Mouse (Mus musculus) MEL (cell line): Measurements from ENCODE around the gene Larp1b. TPM values are rescaled to one million over a fixed set of nuclear protein-coding genes. Genes with fewer than 3 reads are reported as not detected.
A peak's percentile ranks its signal among the peaks of the same experiment; 100 is the strongest.

Experiments used
- DNase-seq: peaks from one replicate; pipeline ENCODE4 v3.0.0; 2011; ENCODE audit warnings: low read depth, low spot score
- H3K27ac ChIP-seq: 2 replicates; pipeline ENCODE4 v1.5.1; 2012; ENCODE audit warnings: low read depth, mild to moderate bottlenecking, control low read depth, low read length, moderate library complexity; ENCODE audit not compliant: control insufficient read depth
- H3K27me3 ChIP-seq, 2 experiments: fragments of 150-350 bp in 1 of 2; sonication (generic) in 1 of 2; 2 replicates each; pipeline ENCODE4 v1.6.1; 2012; ENCODE audit warnings: low read length in 2 of 2, mild to moderate bottlenecking in 2 of 2, improper control_type of control experiment in 1 of 2, moderate library complexity in 1 of 2; ENCODE audit not compliant: insufficient read depth in 2 of 2, control insufficient read depth in 1 of 2
- H3K36me3 ChIP-seq, 2 experiments: 2 replicates each; pipeline ENCODE4 v1.6.1; 2012 to 2014; ENCODE audit warnings: low read length in 2 of 2, improper control_type of control experiment in 1 of 2, inconsistent platforms in 1 of 2, mild to moderate bottlenecking in 1 of 2; ENCODE audit not compliant: insufficient read depth in 2 of 2, control insufficient read depth in 1 of 2
- H3K4me1 ChIP-seq, 2 experiments: fragments of 150-350 bp in 1 of 2; sonication (generic) in 1 of 2; 2 replicates each; pipeline ENCODE4 v1.6.1; 2012; ENCODE audit warnings: low read length in 2 of 2, improper control_type of control experiment in 1 of 2, mild to moderate bottlenecking in 1 of 2; ENCODE audit not compliant: insufficient read depth in 2 of 2, control insufficient read depth in 1 of 2
- H3K4me3 ChIP-seq, 2 experiments: fragments of 150-350 bp in 1 of 2; sonication (generic) in 1 of 2; 2 replicates each; pipeline ENCODE4 v1.5.1; 2012; ENCODE audit warnings: low read depth in 2 of 2, low read length in 2 of 2, mild to moderate bottlenecking in 2 of 2, moderate library complexity in 2 of 2, control low read depth in 1 of 2, improper control_type of control experiment in 1 of 2; ENCODE audit not compliant: control insufficient read depth in 1 of 2, insufficient read depth in 1 of 2
- H3K79me2 ChIP-seq: 2 replicates; pipeline ENCODE4 v1.6.1; 2012; ENCODE audit warnings: mild to moderate bottlenecking, low read length, moderate library complexity; ENCODE audit not compliant: control insufficient read depth, poor library complexity, insufficient read depth
- H3K9ac ChIP-seq: 2 replicates; pipeline ENCODE4 v1.6.1; 2012; ENCODE audit warnings: low read depth, mild to moderate bottlenecking, control low read depth, low read length, moderate library complexity; ENCODE audit not compliant: control insufficient read depth, poor library complexity, severe bottlenecking
- H3K9me3 ChIP-seq: fragments of 150-350 bp; sonication (generic); replicated peaks from 2 replicates; pipeline ENCODE4 v1.6.1; 2012; ENCODE audit warnings: mild to moderate bottlenecking, low read length, improper control_type of control experiment, moderate library complexity; ENCODE audit not compliant: insufficient read depth
- CTCF ChIP-seq, 3 experiments: IDR thresholded peaks in 2 of 3; conservative IDR thresholded peaks in 1 of 3; 2 replicates each; pipeline ENCODE4 v1.5.1; 2011 to 2012; ENCODE audit warnings: low read length in 3 of 3, low read depth in 2 of 3, mild to moderate bottlenecking in 2 of 3, improper control_type of control experiment in 1 of 3, inconsistent platforms in 1 of 3, mixed read lengths in 1 of 3, moderate library complexity in 1 of 3; ENCODE audit not compliant: control insufficient read depth in 1 of 3, insufficient read depth in 1 of 3, poor library complexity in 1 of 3, severe bottlenecking in 1 of 3
- E2F4 ChIP-seq: IDR thresholded peaks from 2 replicates; pipeline ENCODE4 v1.6.1; 2011; ENCODE audit warnings: low read depth, low read length, improper control_type of control experiment, borderline replicate concordance
- EP300 ChIP-seq, 2 experiments: IDR thresholded peaks; 2 replicates each; pipeline ENCODE4 v1.6.1; 2011; ENCODE audit warnings: improper control_type of control experiment in 2 of 2, low read length in 2 of 2, low read depth in 1 of 2, mild to moderate bottlenecking in 1 of 2
- ETS1 ChIP-seq: IDR thresholded peaks from 2 replicates; pipeline ENCODE4 v1.6.1; 2012; ENCODE audit warnings: low read depth, mild to moderate bottlenecking, inconsistent platforms, low read length, improper control_type of control experiment, moderate library complexity
- GATA1 ChIP-seq: IDR thresholded peaks from 2 replicates; pipeline ENCODE4 v1.6.1; 2011; ENCODE audit warnings: low read depth, low read length, improper control_type of control experiment
- KAT2A ChIP-seq: conservative IDR thresholded peaks from 2 replicates; pipeline ENCODE4 v1.6.1; 2012; ENCODE audit warnings: low read depth, low read length, improper control_type of control experiment, inconsistent platforms
- MXI1 ChIP-seq: IDR thresholded peaks from 2 replicates; pipeline ENCODE4 v1.6.1; 2011; ENCODE audit warnings: mild to moderate bottlenecking, low read depth, low read length, improper control_type of control experiment
- MYB ChIP-seq: IDR thresholded peaks from 2 replicates; pipeline ENCODE4 v1.6.1; 2011; ENCODE audit warnings: mild to moderate bottlenecking, low read depth, low read length, improper control_type of control experiment
- MYC ChIP-seq: IDR thresholded peaks from 2 replicates; pipeline ENCODE4 v1.6.1; 2011; ENCODE audit warnings: low read depth, mild to moderate bottlenecking, low read length, improper control_type of control experiment, moderate library complexity
- POLR2A ChIP-seq, 2 experiments: IDR thresholded peaks; 2 replicates each; pipeline ENCODE4 v1.6.1; 2011 to 2012; ENCODE audit warnings: low read length in 2 of 2, mild to moderate bottlenecking in 2 of 2, control low read depth in 1 of 2, improper control_type of control experiment in 1 of 2, low read depth in 1 of 2, moderate library complexity in 1 of 2; ENCODE audit not compliant: control insufficient read depth in 1 of 2, insufficient read depth in 1 of 2, poor library complexity in 1 of 2
- POLR2AphosphoS2 ChIP-seq: IDR thresholded peaks from 2 replicates; pipeline ENCODE4 v1.6.1; 2011; ENCODE audit warnings: low read length, improper control_type of control experiment
- RCOR1 ChIP-seq: IDR thresholded peaks from 2 replicates; pipeline ENCODE4 v1.6.1; 2012; ENCODE audit warnings: low read depth, mild to moderate bottlenecking, inconsistent platforms, low read length, improper control_type of control experiment
- SIN3A ChIP-seq: IDR thresholded peaks from 2 replicates; pipeline ENCODE4 v1.6.1; 2012; ENCODE audit warnings: low read length, improper control_type of control experiment, inconsistent platforms
- TBP ChIP-seq: IDR thresholded peaks from 2 replicates; pipeline ENCODE4 v1.8.0; 2011; ENCODE audit warnings: low read depth, low read length, improper control_type of control experiment
- UBTF ChIP-seq: IDR thresholded peaks from 2 replicates; pipeline ENCODE4 v1.6.1; 2012; ENCODE audit warnings: low read depth, mild to moderate bottlenecking, inconsistent platforms, low read length, improper control_type of control experiment, moderate library complexity, borderline replicate concordance; ENCODE audit not compliant: insufficient read depth
- polyA plus RNA-seq, 2 experiments: library from polyadenylated mRNA; stranded (reverse) in 1 of 2; unstranded in 1 of 2; fragments of >175 nt in 1 of 2; fragments of >200 nt in 1 of 2; gene quantifications; 2 replicates each; pipeline versions ENCODE4 v1.2.1 to v1.2.4; 2012; ENCODE audit warnings: low replicate concordance in 2 of 2, low read depth in 1 of 2; ENCODE audit not compliant: insufficient read length in 2 of 2, insufficient read depth in 1 of 2, missing spikeins in 1 of 2
- total RNA-seq: library from RNA; depleted of rRNA; stranded (reverse); fragments of 300-350 nt; gene quantifications from 2 replicates; pipeline ENCODE4 v1.2.3, GENCODE M21; 2012

Larp1b gene
- total and polyA plus RNA-seq, 3 experiments, result 30.4 to 33.3 TPM; not detected in 1

- no peak for DNase-seq
- no peaks in the 10 kb centered on the region for H3K4me1 ChIP-seq
- H3K9me3 ChIP-seq, result no peaks in the 10 kb centered on the region
- peaks cover 22% of the 10 kb centered on the region for H3K79me2 ChIP-seq
- no peak for TF ChIP-seq CTCF (IDR thresholded peaks at IDR 0.05 in 2 of 3, conservative IDR thresholded peaks at IDR 0.05 in 1 of 3; ENCODE audit: control insufficient read depth in 1 of 3, insufficient read depth in 1 of 3, low read depth in 2 of 3, low read length in 3 of 3, poor library complexity in 1 of 3, severe bottlenecking in 1 of 3)
- TF ChIP-seq MYC, result no peak
- TF ChIP-seq MXI1, result no peak
- no peak overlapping the region for H3K27ac ChIP-seq
- H3K27me3 ChIP-seq, result no peaks in the 10 kb centered on the region
- H3K9ac ChIP-seq, result no peak overlapping the region
- no peak overlapping the region for H3K4me3 ChIP-seq
- no peaks in the 10 kb centered on the region; a peak in 2 of 4 replicates for H3K36me3 ChIP-seq
Observed at GRCm38 (mm10) chr3:41070519-41070918, 120.9 kb downstream of the Larp1b start.

- no peak overlapping the region for H3K4me3 ChIP-seq
Observed at GRCm38 (mm10) chr3:41075376-41075775, 125.7 kb downstream of the Larp1b start.

GRCm38 (mm10) chr3:41078673-41079072 is 129.0 kb downstream of the Larp1b start:
- Histone ChIP-seq H3K9me3 (no peaks in the 10 kb centered on the region), H3K79me2 (peaks cover 51% of the 10 kb centered on the region), H3K4me3 (no peak overlapping the region), H3K27ac (no peak overlapping the region), H3K9ac (no peak overlapping the region), H3K4me1 (peaks cover 0 to 4% of the 10 kb centered on the region in 2 experiments; a peak in 1 of 4 replicates), H3K36me3 (peaks cover 0 to 13% of the 10 kb centered on the region in 2 experiments), H3K27me3 (no peaks in the 10 kb centered on the region)
- no peak for DNase-seq
- TF ChIP-seq POLR2A (IDR thresholded peaks at IDR 0.05; ENCODE audit: control insufficient read depth in 1 of 2, insufficient read depth in 1 of 2, low read depth in 1 of 2, low read length in 2 of 2, poor library complexity in 1 of 2) (no peak), MYB (no peak), POLR2AphosphoS2 (no peak), TBP (no peak), KAT2A (no peak), UBTF (no peak)

More at GRCm38 (mm10) chr3:41075376-41075775, 125.7 kb downstream of the Larp1b start:
- no peak overlapping the region for H3K27ac ChIP-seq
- DNase-seq, result no peak
- H3K36me3 ChIP-seq, result peaks cover 0 to 2% of the 10 kb centered on the region in 2 experiments
- H3K4me1 ChIP-seq, result no peaks in the 10 kb centered on the region
- H3K79me2 ChIP-seq, result peaks cover 42% of the 10 kb centered on the region
- no peak overlapping the region for H3K9ac ChIP-seq
- H3K27me3 ChIP-seq, result no peaks in the 10 kb centered on the region
- no peaks in the 10 kb centered on the region for H3K9me3 ChIP-seq
- TF ChIP-seq EP300 (IDR thresholded peaks at IDR 0.05; ENCODE audit: low read depth in 1 of 2, low read length in 2 of 2), result no peak

GRCm38 (mm10) chr3:41080724-41081123 is 131.1 kb downstream of the Larp1b start:
- Histone ChIP-seq H3K4me1 (peaks cover 0 to 11% of the 10 kb centered on the region in 2 experiments; a peak in 3 of 4 replicates), H3K36me3 (peaks cover 0 to 17% of the 10 kb centered on the region in 2 experiments; a peak in 2 of 4 replicates), H3K79me2 (peaks cover 40% of the 10 kb centered on the region), H3K27me3 (no peaks in the 10 kb centered on the region), H3K27ac (no peak overlapping the region), H3K4me3 (no peak overlapping the region), H3K9me3 (no peaks in the 10 kb centered on the region), H3K9ac (no peak overlapping the region)
- TF ChIP-seq E2F4 (no peak), EP300 (IDR thresholded peaks at IDR 0.05; ENCODE audit: low read depth in 1 of 2, low read length in 2 of 2) (peak in 1 of 2 experiments; percentile 10; a peak in 1 of 4 replicates), GATA1 (peak; percentile 68), SIN3A (peak; percentile 67; the same call in 1 of the 2 replicates), ETS1 (0 out of 2 replicates have a peak, but pooled peaks have one; percentile 7), RCOR1 (peak; percentile 96)
- DNase-seq, result peak; percentile 82
